Mouse (Mus musculus) ovary, postnatal 14 days (tissue): Measurements from ENCODE around the gene Ica1.

Experiments
- DNase-seq: peaks from one replicate; pipeline ENCODE4 v3.0.0; 2022; ENCODE audit warnings: low spot score

The Ica1 gene

GRCm38 (mm10) chr6:8686678-8687580 lies 91.4 kb downstream of the Ica1 start:
- no peak for DNase-seq

GRCm38 (mm10) chr6:8683379-8683778 lies 94.9 kb downstream of the Ica1 start:
- DNase-seq: no peak

DNA sequence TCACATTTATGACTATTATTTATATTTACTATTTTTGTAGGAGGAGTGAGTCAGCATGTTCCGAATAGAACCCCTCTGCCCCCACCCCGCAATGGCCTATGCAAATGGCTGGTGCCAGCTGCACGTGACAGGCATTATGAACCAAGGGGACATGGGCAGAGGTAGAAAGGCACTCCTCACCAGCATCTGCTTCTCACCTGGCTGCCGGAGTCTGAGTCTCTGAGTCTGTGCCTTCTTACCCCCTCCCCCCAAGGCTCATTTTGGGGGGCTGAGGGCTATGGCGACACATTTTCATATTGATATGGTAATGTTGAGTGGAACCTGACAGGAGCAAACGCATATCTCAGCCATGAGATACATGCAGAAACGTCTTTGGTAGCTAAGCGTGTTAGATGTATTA lies 97.4 kb downstream of the Ica1 start:
- DNase-seq: no peak

DNA sequence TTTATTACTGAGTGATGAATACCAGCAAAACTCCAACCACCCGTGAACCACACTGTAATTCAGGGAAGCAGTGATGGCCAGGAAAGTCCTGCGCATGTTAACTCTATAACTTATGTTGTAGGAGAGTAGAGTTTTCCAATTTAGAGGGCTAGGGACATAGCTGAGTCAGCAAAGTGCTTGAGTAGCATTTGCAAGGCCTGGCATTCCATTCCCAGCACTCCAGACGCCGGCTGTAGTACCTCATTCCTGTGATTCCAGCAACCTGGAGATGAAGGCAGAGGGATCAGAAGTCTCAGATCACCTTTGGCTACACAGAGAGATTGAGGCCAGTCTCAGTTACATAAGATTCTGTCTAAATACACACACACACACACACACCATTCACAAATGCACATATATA lies 105.3 kb downstream of the Ica1 start:
- DNase-seq: no peak

DNA sequence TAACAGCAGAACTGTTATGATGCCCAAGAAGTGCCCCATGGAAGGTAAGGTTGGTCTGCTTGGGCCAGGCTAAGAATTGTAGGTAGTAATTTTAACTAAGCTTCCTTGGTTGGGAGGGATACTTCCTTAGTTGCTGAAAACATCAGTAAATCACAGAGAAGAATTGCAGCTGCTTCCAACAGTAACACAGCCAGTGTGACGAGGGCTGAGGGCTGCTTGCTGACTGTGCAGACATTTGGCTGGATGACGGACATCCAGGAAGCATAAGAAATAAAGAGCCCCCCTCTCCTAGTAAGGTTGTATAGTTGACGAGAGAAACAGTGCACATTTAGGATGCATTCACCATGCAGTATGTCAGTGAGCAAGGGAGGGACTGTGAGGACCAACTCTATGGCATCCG lies 108.9 kb downstream of the Ica1 start:
- DNase-seq: no peak

- DNase-seq: no peak
Measured at GRCm38 (mm10) chr6:8668013-8668811, 110.1 kb downstream of the Ica1 start.

DNA sequence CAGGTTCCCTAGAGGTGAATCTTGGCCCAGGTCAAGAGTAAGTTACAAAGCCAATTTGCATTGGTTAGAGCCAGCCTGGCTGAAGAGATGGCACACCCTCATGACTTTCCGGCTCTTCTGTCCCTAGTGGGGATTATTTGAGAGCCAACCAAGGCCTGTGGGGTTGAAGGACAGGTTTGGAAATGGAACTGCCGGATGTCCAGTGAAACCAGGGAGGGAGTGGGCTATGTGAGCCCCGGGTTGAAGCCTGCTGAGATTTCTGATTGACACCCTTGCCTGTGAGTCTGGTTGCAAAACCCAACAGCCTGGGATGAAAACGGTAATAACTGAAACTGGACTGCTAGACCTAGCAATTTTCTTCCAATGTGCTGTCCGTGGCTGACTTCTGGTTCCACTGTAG lies 112.5 kb downstream of the Ica1 start:
- no peak for DNase-seq

GRCm38 (mm10) chr6:8664956-8665355 lies 113.3 kb downstream of the Ica1 start:
- DNase-seq: no peak

DNA sequence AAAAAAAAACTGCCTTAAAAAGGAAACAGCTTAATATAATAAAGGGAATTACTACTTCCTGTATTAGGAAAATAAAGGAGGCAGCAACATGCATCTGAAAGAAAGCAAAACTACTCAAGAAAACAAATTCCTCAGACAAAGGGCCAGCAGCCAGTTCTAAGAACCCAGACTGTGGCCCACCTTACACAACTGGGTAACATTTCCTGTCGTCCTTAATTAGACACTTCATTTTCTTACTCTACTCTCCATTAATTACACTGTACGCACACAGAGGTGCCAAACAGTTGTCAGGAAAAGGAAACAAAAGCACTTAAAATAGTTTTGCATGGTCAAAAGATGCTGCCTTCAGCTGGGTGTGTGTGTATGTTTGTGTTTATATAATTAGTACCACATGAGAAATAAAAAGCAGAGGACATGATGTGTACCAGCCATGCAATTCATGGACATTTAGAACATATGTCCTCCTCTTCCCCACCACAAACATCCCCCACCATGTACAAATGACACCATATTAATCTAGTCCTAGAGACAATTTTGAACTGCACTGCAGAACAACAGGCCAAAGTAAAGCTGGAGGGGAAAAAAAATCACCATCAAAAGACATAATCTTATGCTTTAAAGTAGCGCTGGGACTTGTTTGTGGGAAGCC lies 115.1 kb downstream of the Ica1 start:
- no peak for DNase-seq

GRCm38 (mm10) chr6:8661404-8661803 lies 116.9 kb downstream of the Ica1 start:
- DNase-seq: no peak

DNA sequence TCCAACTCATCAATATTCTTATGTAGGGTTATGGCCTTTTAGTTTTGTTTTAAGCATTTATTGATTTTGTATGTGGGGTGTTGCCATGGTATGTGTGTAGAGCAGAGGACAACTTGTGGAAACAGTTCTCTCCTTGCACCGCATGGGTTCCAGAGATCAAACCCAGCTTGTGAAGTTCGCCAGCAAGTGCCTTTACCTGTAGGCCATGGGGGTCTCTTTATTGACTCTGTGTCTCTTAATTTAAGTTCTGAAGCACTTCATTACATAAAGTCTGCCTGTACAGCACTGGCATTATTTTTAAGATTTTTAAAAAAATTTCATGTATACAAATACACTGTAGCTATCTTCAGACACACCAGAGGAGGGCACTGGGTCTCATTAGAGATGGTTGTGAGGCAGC lies 118.2 kb downstream of the Ica1 start:
- DNase-seq: no peak

GRCm38 (mm10) chr6:8659194-8659959 lies 118.9 kb downstream of the Ica1 start:
- no peak for DNase-seq

- no peak for DNase-seq
Measured at GRCm38 (mm10) chr6:8658431-8658830, 119.9 kb downstream of the Ica1 start.

DNA sequence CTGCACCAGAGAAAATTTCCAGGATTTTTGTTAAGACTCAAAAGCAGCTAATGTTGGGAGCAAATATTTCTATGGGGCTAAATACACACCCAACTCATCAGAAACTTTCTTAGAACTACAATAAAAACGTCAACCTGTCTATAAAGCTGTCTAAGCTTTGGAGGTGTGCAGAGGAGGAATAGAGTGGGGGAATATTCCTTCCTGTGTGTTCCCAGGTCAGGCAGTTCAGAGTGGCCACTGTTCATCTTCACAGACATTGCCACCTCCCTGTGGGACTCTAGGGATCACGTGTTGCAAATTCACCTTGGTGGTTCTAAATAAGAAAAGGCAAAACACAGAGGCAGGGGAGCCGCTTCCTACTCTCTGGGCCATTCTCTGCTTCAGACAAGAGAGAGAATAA lies 120.8 kb downstream of the Ica1 start:
- no peak for DNase-seq

- DNase-seq: no peak
Measured at GRCm38 (mm10) chr6:8655454-8655853, 122.8 kb downstream of the Ica1 start.

DNA sequence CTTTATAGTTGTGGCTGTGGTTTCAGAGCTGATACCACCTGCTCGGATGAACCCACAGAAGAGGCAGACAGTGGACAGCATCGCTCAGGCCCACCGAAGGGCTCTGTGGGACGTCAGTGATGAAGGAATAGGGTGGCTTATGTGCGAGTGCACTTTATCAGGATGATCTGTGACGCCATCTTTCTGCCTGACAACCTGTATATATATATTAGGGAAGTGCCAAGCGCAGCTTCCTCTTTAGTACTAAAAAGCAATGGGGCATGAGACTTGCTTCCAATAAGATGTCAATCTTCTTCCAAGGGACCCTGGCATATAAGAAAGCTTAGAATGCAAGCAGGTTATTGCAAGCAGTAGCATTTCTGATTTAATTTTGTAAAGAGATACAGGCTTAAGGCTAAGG lies 127.9 kb downstream of the Ica1 start:
- DNase-seq: no peak

GRCm38 (mm10) chr6:8649295-8649865 lies 128.9 kb downstream of the Ica1 start:
- DNase-seq: no peak

DNA sequence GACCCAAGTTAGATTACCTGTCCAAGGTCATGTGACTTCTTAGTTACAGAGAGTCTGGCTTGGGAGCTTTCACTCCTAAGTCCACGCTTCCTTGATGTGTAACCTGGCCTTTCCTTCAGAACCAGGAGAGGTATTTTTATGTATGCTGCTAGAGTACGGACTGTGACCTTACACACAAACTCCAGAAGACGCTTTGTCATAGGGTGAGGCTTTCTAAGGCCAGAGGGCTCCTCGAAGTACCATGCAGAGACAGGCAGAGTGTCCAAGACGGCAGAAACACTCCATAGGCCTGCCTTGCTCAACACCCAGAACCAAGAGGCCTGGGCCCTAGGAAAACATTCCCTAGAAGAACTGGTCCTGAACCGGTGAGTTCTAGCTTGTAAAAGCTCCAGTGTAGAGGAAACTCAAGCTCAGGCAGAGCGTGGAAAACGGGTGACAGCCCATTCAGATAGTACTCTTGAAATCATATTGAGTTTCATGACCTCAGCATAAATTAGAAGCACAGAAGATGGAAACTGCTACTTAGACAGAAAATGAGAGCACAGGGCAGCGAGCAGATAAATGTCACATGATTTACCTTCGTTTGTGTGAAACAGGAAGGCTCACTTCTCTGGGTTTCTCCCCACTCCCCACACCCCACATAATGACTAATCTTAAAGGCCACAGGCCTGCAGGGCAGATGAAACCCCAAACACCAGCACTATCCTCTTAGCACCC lies 129.9 kb downstream of the Ica1 start:
- DNase-seq: no peak

DNA sequence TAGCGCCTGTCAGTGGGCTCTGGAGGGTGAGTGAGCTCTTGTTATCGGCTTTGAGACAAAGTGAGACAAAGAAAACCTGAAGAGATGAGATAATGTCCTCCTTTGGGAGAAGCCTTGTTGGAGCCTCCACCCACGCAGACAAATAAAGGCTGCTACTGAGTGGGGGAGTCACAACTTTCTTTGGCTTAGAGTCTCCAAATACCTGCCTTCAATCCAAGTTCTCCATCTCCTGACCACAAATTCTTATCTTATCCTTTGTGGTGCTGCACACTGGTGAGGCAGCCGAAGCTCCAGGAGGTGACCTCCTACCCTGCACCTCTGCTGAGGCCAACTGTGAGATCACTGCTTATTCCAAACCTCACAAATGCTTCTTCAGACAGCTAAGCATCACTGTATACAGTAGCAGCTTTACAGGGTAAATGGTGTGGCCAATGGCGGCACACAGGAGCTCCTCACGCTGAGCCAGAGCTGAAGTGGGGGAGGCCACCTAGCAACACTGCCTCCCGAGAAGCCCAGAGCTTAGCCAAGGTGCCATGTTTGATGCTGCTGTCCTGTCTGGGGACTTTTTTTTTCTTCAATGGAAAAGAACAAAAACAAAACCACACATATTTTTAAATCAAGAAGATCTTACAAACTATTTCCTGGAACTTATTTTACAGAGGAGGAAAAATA lies 130.6 kb downstream of the Ica1 start:
- DNase-seq: no peak

DNA sequence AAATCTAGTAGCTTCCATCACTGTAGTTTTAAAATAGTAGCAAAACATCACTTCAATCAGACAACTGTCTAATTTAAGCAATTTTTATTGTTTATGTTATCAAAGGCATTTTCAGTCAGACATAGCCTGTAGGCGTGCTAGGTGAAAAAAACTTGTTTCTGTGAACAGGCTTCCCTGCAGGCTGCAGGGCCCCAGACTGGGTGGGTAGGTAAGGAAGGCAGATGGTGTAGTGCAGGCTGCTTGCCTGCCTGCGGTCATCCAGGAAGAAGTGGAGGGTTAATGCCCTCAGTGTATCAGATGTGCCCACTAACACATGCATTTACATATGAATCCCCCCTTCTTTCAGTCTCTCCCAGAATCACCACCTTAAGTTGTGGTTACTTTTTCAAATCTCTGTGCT lies 132.6 kb downstream of the Ica1 start:
- no peak for DNase-seq
